Mouse (Mus musculus) lung, postnatal 0 days (tissue): Measurements from ENCODE around the gene Cenpm. TPM values are rescaled to one million over a fixed set of nuclear protein-coding genes. Genes with fewer than 3 reads are reported as not detected.
A peak's percentile ranks its signal among the peaks of the same experiment; 100 is the strongest.

Experiments used
- ATAC-seq: fragments of 200-750 bp; cut with Nextera tagmentation; 2 replicates; pipeline ENCODE4 v1.8.0; 2017; ENCODE audit warnings: moderate library complexity
- DNase-seq: peaks from one replicate; pipeline ENCODE4 v3.0.0-alpha.2; 2016; ENCODE audit warnings: low spot score
- H3K27ac ChIP-seq: fragments of 300-500 bp; sonication (generic); 2 replicates; pipeline ENCODE4 v1.5.1; 2014; ENCODE audit warnings: antibody characterized with exemption, mild to moderate bottlenecking, low read length, mixed read lengths
- H3K27me3 ChIP-seq: fragments of 300-500 bp; sonication (generic); replicated peaks from 2 replicates; pipeline ENCODE4 v1.6.1; 2014; ENCODE audit warnings: low read length, mixed read lengths; ENCODE audit not compliant: insufficient read depth
- H3K36me3 ChIP-seq: fragments of 300-500 bp; sonication (generic); 2 replicates; pipeline ENCODE4 v1.6.1; 2014; ENCODE audit warnings: low read length, mixed read lengths; ENCODE audit not compliant: insufficient read depth
- H3K4me1 ChIP-seq: fragments of 300-500 bp; sonication (generic); 2 replicates; pipeline ENCODE4 v1.6.1; 2014; ENCODE audit warnings: antibody characterized with exemption, low read depth, low read length, mixed read lengths; ENCODE audit not compliant: insufficient read depth
- H3K4me2 ChIP-seq: fragments of 300-500 bp; sonication (generic); replicated peaks from 2 replicates; pipeline ENCODE4 v1.6.1; 2014; ENCODE audit warnings: low read depth, mild to moderate bottlenecking, low read length, moderate library complexity, mixed read lengths
- H3K4me3 ChIP-seq: fragments of 300-500 bp; sonication (generic); 2 replicates; pipeline ENCODE4 v1.5.1; 2014; ENCODE audit warnings: low read depth, low read length
- H3K9ac ChIP-seq: fragments of 300-500 bp; sonication (generic); replicated peaks from 2 replicates; pipeline ENCODE4 v1.6.1; 2014; ENCODE audit warnings: low read depth, mild to moderate bottlenecking
- H3K9me3 ChIP-seq: fragments of 300-500 bp; sonication (generic); 2 replicates; pipeline ENCODE4 v1.6.1; 2016; ENCODE audit warnings: low read length, mixed read lengths
- CTCF ChIP-seq: IDR thresholded peaks from 2 replicates; pipeline ENCODE4 v1.5.1; 2016; ENCODE audit warnings: antibody characterized with exemption, mild to moderate bottlenecking
- EP300 ChIP-seq: IDR thresholded peaks from 2 replicates; pipeline ENCODE4 v1.6.1; 2016; ENCODE audit warnings: antibody characterized with exemption, mild to moderate bottlenecking, control low read depth
- WGBS: fragments of 180-500 bp; shearing (Covaris S2); extraction: QIAGEN DNeasy Blood & Tissue Kit; methylation state at CpG from one replicate; pipeline ENCODE4 v1.1.7; 2014; 5-methylcytosine and 5-hydroxymethylcytosine counted together
- polyA plus RNA-seq: library from polyadenylated mRNA; unstranded; fragments of >200 nt; fragmentation: Nextera tagmentation; extraction: Ambion mirVana; gene quantifications from 2 replicates; pipeline ENCODE4 v1.2.1, GENCODE M21; 2015

The Cenpm gene
- polyA plus RNA-seq, 1 experiment from 2014 or later: 3.9 TPM

DNA sequence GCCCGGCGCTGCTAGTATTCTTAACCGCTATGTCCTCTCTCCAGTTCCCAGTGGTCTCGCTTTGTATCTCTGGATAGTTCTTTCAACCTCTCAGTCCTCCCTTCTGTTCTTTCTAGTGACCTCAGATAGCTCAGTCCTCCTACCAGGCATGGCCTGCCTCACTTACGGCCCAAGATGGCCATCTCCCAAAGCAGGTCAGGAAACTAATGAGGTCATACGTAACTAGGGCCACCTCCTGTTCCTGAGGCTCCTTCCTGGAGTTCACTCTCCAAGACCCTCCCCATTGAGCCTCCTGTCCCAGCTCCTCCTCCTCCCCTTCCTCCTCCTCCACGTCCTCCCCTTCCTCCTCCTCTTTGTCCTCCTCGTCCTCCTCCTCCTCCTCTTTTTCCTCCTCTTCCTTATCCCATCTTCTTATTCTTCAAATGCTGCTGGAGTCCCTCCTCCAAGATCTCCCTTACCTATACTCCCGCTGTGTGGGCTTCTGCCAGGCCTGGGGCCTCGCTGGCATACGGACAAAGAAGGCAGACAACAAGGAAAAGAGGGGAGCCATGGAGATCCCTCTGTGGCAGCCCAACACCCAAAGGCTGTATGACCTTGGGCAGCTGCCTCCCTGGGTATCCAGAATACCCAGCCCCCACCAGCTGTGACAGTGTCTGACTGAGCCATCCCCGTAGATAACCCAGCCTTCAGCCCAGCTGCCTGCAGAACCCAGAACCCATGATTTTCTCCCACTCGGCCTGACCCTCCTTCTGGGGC lies 35.1 kb downstream of the Cenpm start:
- Histone ChIP-seq H3K9ac (no peak overlapping the region), H3K27ac (no peak overlapping the region), H3K4me1 (peaks cover 3% of the 10 kb centered on the region; the same call in 1 of the 2 replicates), H3K9me3 (no peaks in the 10 kb centered on the region), H3K27me3 (peaks cover 59% of the 10 kb centered on the region), H3K36me3 (peaks cover 6% of the 10 kb centered on the region), H3K4me3 (no peak overlapping the region), H3K4me2 (no peak overlapping the region)
- WGBS: 80% methylated on average over 12 of the region's 13 CpGs
- no peak for DNase-seq
- TF ChIP-seq CTCF (no peak), EP300 (no peak)
- no peak for ATAC-seq

GRCm38 (mm10) chr15:82208307-82208706 lies 36.2 kb downstream of the Cenpm start:
- H3K9ac ChIP-seq: no peak overlapping the region
- H3K27me3 ChIP-seq: peaks cover 53% of the 10 kb centered on the region
- no peak for TF ChIP-seq EP300
- TF ChIP-seq CTCF: no peak
- no peak overlapping the region for H3K4me2 ChIP-seq
- H3K36me3 ChIP-seq: peaks cover 16% of the 10 kb centered on the region
- H3K4me1 ChIP-seq: peaks cover 3% of the 10 kb centered on the region; the same call in 1 of the 2 replicates
- ATAC-seq (no peak), DNase-seq (no peak)
- 82% methylated on average over 8 of the region's 8 CpGs for WGBS
- no peak overlapping the region for H3K4me3 ChIP-seq
- H3K27ac ChIP-seq: no peak overlapping the region
- no peaks in the 10 kb centered on the region for H3K9me3 ChIP-seq

- ATAC-seq (no peak), DNase-seq (no peak)
- Histone ChIP-seq H3K36me3 (peaks cover 22% of the 10 kb centered on the region), H3K4me1 (peaks cover 3% of the 10 kb centered on the region; the same call in 1 of the 2 replicates), H3K27me3 (peaks cover 47% of the 10 kb centered on the region), H3K4me3 (no peak overlapping the region), H3K27ac (no peak overlapping the region), H3K9ac (no peak overlapping the region), H3K4me2 (no peak overlapping the region), H3K9me3 (no peaks in the 10 kb centered on the region)
- 31% methylated on average over 30 of the region's 30 CpGs for WGBS
- TF ChIP-seq CTCF: no peak
- TF ChIP-seq EP300: no peak
These were observed 36.9 kb downstream of the Cenpm start for GRCm38 (mm10) chr15:82207504-82208219.

GRCm38 (mm10) chr15:82207105-82207459 lies 37.5 kb downstream of the Cenpm start:
- Histone ChIP-seq H3K4me1 (peaks cover 3% of the 10 kb centered on the region; the same call in 1 of the 2 replicates), H3K27ac (no peak overlapping the region), H3K9me3 (no peaks in the 10 kb centered on the region), H3K9ac (no peak overlapping the region), H3K4me2 (no peak overlapping the region), H3K27me3 (peaks cover 41% of the 10 kb centered on the region), H3K36me3 (peaks cover 22% of the 10 kb centered on the region), H3K4me3 (no peak overlapping the region)
- ATAC-seq (no peak), DNase-seq (no peak)
- WGBS: 23% methylated on average over 34 of the region's 34 CpGs
- no peak for TF ChIP-seq CTCF
- TF ChIP-seq EP300: no peak

GRCm38 (mm10) chr15:82206365-82207104 lies 38.0 kb downstream of the Cenpm start:
- peaks cover 36% of the 10 kb centered on the region for H3K27me3 ChIP-seq
- peaks cover 22% of the 10 kb centered on the region for H3K36me3 ChIP-seq
- H3K4me1 ChIP-seq: no peaks in the 10 kb centered on the region
- 55% methylated on average over 9 of the region's 9 CpGs for WGBS
- no peak overlapping the region for H3K27ac ChIP-seq
- no peak overlapping the region for H3K9ac ChIP-seq
- TF ChIP-seq EP300 (no peak), CTCF (no peak)
- H3K4me3 ChIP-seq: no peak overlapping the region
- H3K9me3 ChIP-seq: no peaks in the 10 kb centered on the region
- ATAC-seq: peak; percentile 63
- no peak overlapping the region for H3K4me2 ChIP-seq
- DNase-seq: peak; percentile 32
